Comparison of ENCODE assay signal across 20 mouse cellular contexts in genomic region chr1:62159592-62159991, GRCm38 (mm10).
A peak's percentile ranks its signal among the peaks of the same experiment; 100 is the strongest.
DNase-seq lines count a peak whose midpoint lies in the region; ATAC-seq and TF ChIP-seq lines count a peak whose summit lies in the region.
"Had no signal": no experiment of that assay in that cellular context is flagged by ENCODE, and none has a peak within 500 bp of the region (broad histone marks: within the 10 kb centered on the region; RNA-seq: fewer than 3 reads in every experiment).

No protein-coding gene starts in this region.

- H3K4me2 ChIP-seq in kidney, embryonic 15.5 days: no peak overlapping the region
- no peak overlapping the region for H3K4me2 ChIP-seq in kidney, postnatal 0 days (ENCODE audit: low read length)
- H3K4me2 ChIP-seq in stomach, postnatal 0 days (replicated peaks; ENCODE audit: low read depth): no peak overlapping the region
- H3K4me2 ChIP-seq: embryonic facial prominence, embryonic 12.5 days; forebrain, embryonic 13.5 days; forebrain, embryonic 15.5 days had no signal

- no peaks in the 10 kb centered on the region for H3K36me3 ChIP-seq in kidney, embryonic 15.5 days
- H3K36me3 ChIP-seq in kidney, postnatal 0 days (ENCODE audit: insufficient read depth, low read length): 0 out of 2 replicates have a peak, but pooled peaks cover 2% of the 10 kb centered on the region
- no peaks in the 10 kb centered on the region for H3K36me3 ChIP-seq in stomach, postnatal 0 days (ENCODE audit: control insufficient read depth, insufficient read depth, low read length)
- H3K36me3 ChIP-seq: embryonic facial prominence, embryonic 10.5 days; embryonic facial prominence, embryonic 12.5 days; forebrain, embryonic 15.5 days had no signal

- no peak for TF ChIP-seq EP300 in stomach, postnatal 0 days (optimal IDR thresholded peaks at IDR 0.05)

- no peak overlapping the region for H3K27ac ChIP-seq in kidney, embryonic 15.5 days
- no peak overlapping the region for H3K27ac ChIP-seq in kidney, postnatal 0 days
- H3K27ac ChIP-seq in stomach, postnatal 0 days (replicated peaks): no peak overlapping the region
- H3K27ac ChIP-seq: embryonic facial prominence, embryonic 10.5 days; embryonic facial prominence, embryonic 12.5 days; forebrain, embryonic 13.5 days; forebrain, embryonic 15.5 days had no signal

- no peaks in the 10 kb centered on the region for H3K27me3 ChIP-seq in kidney, embryonic 15.5 days
- no peaks in the 10 kb centered on the region for H3K27me3 ChIP-seq in kidney, postnatal 0 days (ENCODE audit: insufficient read depth, low read length)
- no peaks in the 10 kb centered on the region for H3K27me3 ChIP-seq in stomach, postnatal 0 days (ENCODE audit: control insufficient read depth, insufficient read depth, low read length)
- H3K27me3 ChIP-seq: embryonic facial prominence, embryonic 12.5 days; forebrain, embryonic 13.5 days; forebrain, embryonic 15.5 days had no signal

- TF ChIP-seq CTCF in kidney, postnatal 0 days (IDR thresholded peaks at IDR 0.05; ENCODE audit: low read depth): no peak
- no peak for TF ChIP-seq CTCF in stomach, postnatal 0 days (IDR thresholded peaks at IDR 0.05; ENCODE audit: low read depth)

- WGBS in kidney, embryonic 15.5 days: 45% methylated on average over 2 of the region's 2 CpGs
- WGBS in kidney, postnatal 0 days: 50% methylated on average over 2 of the region's 2 CpGs
- 93% methylated on average over 2 of the region's 2 CpGs for WGBS in stomach, postnatal 0 days

- no peak overlapping the region for H3K9ac ChIP-seq in kidney, embryonic 15.5 days
- no peak overlapping the region for H3K9ac ChIP-seq in kidney, postnatal 0 days (ENCODE audit: low read depth, low read length)
- H3K9ac ChIP-seq in stomach, postnatal 0 days (ENCODE audit: low read length): no peak overlapping the region
- H3K9ac ChIP-seq: embryonic facial prominence, embryonic 12.5 days; forebrain, embryonic 13.5 days; forebrain, embryonic 15.5 days had no signal

- no peaks in the 10 kb centered on the region for H3K9me3 ChIP-seq in kidney, embryonic 15.5 days (replicated peaks)
- no peaks in the 10 kb centered on the region for H3K9me3 ChIP-seq in kidney, postnatal 0 days (replicated peaks; ENCODE audit: low read length)
- no peaks in the 10 kb centered on the region for H3K9me3 ChIP-seq in stomach, postnatal 0 days (ENCODE audit: control insufficient read depth, low read length)
- H3K9me3 ChIP-seq: embryonic facial prominence, embryonic 10.5 days; embryonic facial prominence, embryonic 12.5 days; forebrain, embryonic 13.5 days; forebrain, embryonic 15.5 days had no signal

- peak; percentile 75; the same call in 1 of the 2 replicates for ATAC-seq in kidney, embryonic 15.5 days (replicated peaks; ENCODE audit: low FRiP score)
- ATAC-seq in kidney, postnatal 0 days (replicated peaks; ENCODE audit: low FRiP score, low read depth): no peak; the same call in 1 of the 2 replicates
- no peak for ATAC-seq in stomach, postnatal 0 days (ENCODE audit: low FRiP score, low TSS enrichment)
- ATAC-seq: activated CD4-positive, CD25-positive, alpha-beta regulatory T cell, adult 4 months; forebrain, embryonic 13.5 days; forebrain, embryonic 15.5 days had no signal

- peak; percentile 6 for DNase-seq in kidney, adult 9 months
- no peak for DNase-seq in kidney, postnatal 36 days
- DNase-seq in kidney, adult 18-20 months: no peak
- DNase-seq in kidney, postnatal 0 days (ENCODE audit: low spot score): peak; percentile 45
- no peak for DNase-seq in kidney, adult 11 months
- no peak for DNase-seq in stomach, postnatal 0 days (ENCODE audit: low spot score)
- DNase-seq: adrenal gland, adult 8-10 months; adrenal gland, postnatal 14 days; adrenal gland, postnatal 36 days; cerebellum, adult 11-12 months; cerebellum, adult 2 months; cerebellum, adult 9-10 months; cerebellum, postnatal 10 days; cerebellum, postnatal 25 days had no signal

- H3K4me3 ChIP-seq in kidney, embryonic 15.5 days (replicated peaks): no peak overlapping the region
- no peak overlapping the region for H3K4me3 ChIP-seq in kidney, postnatal 0 days (replicated peaks; ENCODE audit: low read depth, low read length)
- no peak overlapping the region for H3K4me3 ChIP-seq in stomach, postnatal 0 days (ENCODE audit: low read depth, low read length)
- H3K4me3 ChIP-seq: embryonic facial prominence, embryonic 10.5 days; embryonic facial prominence, embryonic 12.5 days; forebrain, embryonic 13.5 days; forebrain, embryonic 15.5 days had no signal

- H3K4me1 ChIP-seq in kidney, embryonic 15.5 days: 0 out of 2 replicates have a peak, but pooled peaks cover 2% of the 10 kb centered on the region
- H3K4me1 ChIP-seq in kidney, postnatal 0 days (replicated peaks; ENCODE audit: insufficient read depth, low read length): no peaks in the 10 kb centered on the region
- no peaks in the 10 kb centered on the region for H3K4me1 ChIP-seq in stomach, postnatal 0 days (replicated peaks; ENCODE audit: control insufficient read depth, insufficient read depth)
- H3K4me1 ChIP-seq: embryonic facial prominence, embryonic 12.5 days; forebrain, embryonic 15.5 days had no signal

Comparison
In these comparisons a context has a peak if more than half of its experiments do, and no peak if none do; other contexts are left out.
1. DNase-seq: peak in kidney, adult 9 months (single experiment) and kidney, postnatal 0 days (single experiment); none in kidney, postnatal 36 days (0 of 2), kidney, adult 18-20 months (single experiment), kidney, adult 11 months (single experiment) and stomach, postnatal 0 days (single experiment).